Mouse (Mus musculus) ES-CJ7 (cell line): Measurements from ENCODE around the gene Upk1a.

Experiments used
- DNase-seq: peaks from one replicate; pipeline ENCODE4 v3.0.0; 2011; ENCODE audit warnings: low read depth, low spot score

Upk1a gene

GRCm38 (mm10) chr7:30612654-30613402 lies at the start of gene Upk1a:
Gene Upk1a (minus strand): TSS chr7:30612847.
- no peak for DNase-seq

- DNase-seq: peak; percentile 99
Observed at GRCm38 (mm10) chr7:30649591-30650540, 37.2 kb upstream of the Upk1a start, which contains the start of gene Rbm42. Gene Rbm42 (minus strand): TSS chr7:30650317.

GRCm38 (mm10) chr7:30639083-30639482 lies 26.4 kb upstream of the Upk1a start:
- peak; percentile 54 for DNase-seq

- no peak for DNase-seq
Observed at GRCm38 (mm10) chr7:30636395-30636794, 23.7 kb upstream of the Upk1a start.

GRCm38 (mm10) chr7:30635752-30636151 lies 23.1 kb upstream of the Upk1a start, which contains the start of gene Etv2:
Gene Etv2 (minus strand): TSS chr7:30635852.
- DNase-seq: no peak

DNA sequence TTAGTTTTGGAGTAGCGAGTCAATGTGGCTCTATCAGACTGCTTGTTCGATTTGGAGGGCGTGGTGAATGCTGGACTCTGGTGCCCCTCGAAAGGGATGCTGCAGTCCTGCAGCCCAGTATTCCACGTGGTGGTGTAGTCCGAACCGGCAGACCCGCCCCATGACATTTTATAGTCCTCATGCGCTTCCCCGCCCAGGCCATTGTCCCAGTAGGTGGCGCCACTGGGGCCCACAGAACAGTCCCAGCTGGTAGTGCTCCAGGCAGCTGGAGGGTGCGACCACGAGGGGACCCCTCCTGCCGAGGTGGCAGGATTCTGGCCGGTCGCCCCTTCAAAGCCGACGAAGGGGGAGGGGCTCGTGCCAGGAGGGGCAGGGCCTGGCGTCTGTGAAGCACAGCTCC lies 22.0 kb upstream of the Upk1a start:
- DNase-seq: peak; percentile 90

GRCm38 (mm10) chr7:30633762-30634412 lies 21.2 kb upstream of the Upk1a start:
- DNase-seq: peak; percentile 43

DNA sequence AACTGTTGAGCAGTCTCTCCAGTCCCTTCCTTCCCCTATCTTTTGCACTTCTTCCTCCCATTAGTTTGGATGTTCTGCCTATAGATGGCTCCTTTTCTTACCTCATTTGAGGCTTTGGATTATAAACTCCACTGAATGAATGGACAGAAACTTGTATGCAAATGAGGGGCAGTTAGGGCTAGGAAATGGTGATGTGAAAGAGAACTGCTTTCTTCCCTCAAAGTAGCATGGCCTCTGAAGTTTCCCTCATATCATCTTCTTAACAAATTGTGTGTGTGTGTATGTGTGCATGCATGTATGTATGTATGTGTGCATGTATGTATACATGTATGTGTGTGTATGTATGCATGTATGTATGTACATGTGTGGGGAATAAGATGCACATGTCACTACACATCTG lies 16.4 kb upstream of the Upk1a start:
- DNase-seq: no peak

- DNase-seq: peak; percentile 61
Observed at GRCm38 (mm10) chr7:30626647-30627046, 14.0 kb upstream of the Upk1a start.

GRCm38 (mm10) chr7:30625530-30626384 lies 13.1 kb upstream of the Upk1a start, which contains the start of gene Cox6b1:
Gene Cox6b1 (minus strand): TSS chr7:30626151.
- peak; percentile 92 for DNase-seq

GRCm38 (mm10) chr7:30619202-30619601 lies 6.6 kb upstream of the Upk1a start:
- DNase-seq: peak; percentile 69

- DNase-seq: no peak
Observed at GRCm38 (mm10) chr7:30618658-30619057, 6.0 kb upstream of the Upk1a start.

DNA sequence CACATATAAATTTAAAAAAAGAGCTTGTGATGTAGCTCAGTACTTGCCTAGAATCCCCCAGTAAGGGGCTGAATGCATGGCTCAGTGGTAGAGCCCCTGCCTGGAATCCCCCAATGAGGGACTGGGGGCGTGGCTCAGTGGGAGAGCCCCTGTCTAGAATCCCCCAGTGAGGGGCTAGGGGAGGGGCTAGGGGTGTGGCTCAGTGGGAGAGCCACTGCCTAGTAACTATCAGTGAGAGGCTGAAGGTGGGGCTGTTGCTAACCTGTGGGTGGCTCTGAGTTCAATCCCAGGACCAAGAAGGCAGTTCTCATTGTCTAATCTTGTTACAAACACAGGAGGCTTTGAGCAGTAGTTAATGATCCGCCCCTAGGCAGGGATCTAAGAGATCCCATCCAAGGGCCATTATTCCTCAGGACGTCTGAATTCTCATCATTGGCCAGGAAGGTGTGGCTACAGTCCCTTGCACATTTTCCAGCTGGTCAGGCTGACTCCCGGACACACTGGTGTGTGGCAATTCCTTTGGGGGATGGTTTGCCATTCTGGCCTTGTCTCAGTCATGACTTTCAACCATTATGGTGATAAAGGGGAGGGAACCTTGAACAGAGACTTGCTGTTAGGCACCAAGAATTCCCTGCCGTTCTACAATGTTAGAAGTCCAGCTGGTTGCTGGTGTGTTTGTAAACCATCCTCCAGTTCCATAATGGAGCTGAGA lies 2.6 kb upstream of the Upk1a start:
- DNase-seq: peak; percentile 81

GRCm38 (mm10) chr7:30614454-30614853 lies 1.8 kb upstream of the Upk1a start:
- peak; percentile 66 for DNase-seq

DNA sequence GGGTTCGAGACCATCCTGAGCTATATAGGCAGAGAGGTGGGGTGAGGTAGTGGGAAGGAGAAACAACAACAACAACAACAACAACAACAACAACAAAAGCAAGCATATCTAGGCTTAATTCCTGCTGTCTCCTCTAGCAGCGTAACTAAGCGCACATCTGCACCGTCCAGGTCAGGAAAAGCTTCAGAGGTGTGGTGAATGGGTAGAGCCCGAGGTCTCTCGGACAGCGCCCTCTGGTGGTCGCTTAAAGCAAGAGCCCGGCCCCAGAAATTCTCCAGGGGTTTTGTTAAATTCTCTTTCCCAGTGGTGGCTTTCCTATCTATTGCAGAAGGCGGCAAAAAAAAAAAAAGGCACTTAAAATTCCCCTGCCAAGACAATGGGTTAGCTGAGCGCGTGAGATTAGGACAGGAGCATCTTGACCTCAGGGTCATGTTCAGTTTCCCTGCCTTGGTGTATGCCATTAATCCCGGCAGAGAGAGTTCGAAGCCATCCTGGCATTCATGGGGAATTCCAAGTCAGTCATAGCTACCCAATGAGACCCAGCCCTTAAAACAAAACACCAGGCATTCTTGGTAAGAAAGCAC lies 974 bp upstream of the Upk1a start:
- peak; percentile 82 for DNase-seq

DNA sequence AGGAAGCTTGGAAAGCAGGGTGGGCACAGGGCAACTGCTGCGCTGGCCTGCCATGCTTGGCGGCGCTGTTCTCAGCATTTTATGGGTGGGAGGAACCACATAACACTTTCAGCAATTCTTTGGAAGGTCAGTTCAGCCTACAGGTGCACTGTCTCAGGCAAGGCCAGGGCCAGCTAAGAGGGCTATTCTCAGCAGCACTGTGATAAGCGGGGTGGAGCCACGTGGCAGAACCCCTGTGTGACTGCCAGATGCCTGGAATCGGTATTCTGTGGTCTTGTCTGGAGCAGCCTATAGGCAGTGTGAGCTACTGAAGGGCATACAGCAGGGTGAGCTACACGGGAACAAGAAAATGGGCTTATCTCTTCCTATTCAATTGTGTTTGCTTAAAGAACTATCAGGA lies 2.6 kb downstream of the Upk1a start:
- no peak for DNase-seq

DNA sequence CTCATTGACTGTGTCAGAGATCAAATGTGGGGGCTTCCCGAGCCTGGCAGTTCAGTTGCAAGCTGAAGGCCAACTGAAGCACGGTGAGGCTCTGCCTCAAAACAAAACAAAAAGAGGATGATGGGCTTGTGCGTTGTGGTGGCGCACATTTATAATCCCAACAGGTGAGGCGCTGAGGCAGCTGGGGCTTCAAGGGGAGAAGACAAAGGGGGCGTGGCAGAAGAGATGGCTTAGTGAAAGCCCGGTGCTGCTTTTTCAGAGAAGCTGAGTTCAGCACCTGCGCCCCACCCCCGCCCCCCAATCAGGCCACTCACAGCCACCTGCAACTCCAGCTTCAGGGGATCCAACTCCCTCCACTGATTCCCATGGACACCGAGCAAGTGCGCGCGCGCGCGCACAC lies 4.2 kb downstream of the Upk1a start:
- DNase-seq: peak; percentile 74

DNA sequence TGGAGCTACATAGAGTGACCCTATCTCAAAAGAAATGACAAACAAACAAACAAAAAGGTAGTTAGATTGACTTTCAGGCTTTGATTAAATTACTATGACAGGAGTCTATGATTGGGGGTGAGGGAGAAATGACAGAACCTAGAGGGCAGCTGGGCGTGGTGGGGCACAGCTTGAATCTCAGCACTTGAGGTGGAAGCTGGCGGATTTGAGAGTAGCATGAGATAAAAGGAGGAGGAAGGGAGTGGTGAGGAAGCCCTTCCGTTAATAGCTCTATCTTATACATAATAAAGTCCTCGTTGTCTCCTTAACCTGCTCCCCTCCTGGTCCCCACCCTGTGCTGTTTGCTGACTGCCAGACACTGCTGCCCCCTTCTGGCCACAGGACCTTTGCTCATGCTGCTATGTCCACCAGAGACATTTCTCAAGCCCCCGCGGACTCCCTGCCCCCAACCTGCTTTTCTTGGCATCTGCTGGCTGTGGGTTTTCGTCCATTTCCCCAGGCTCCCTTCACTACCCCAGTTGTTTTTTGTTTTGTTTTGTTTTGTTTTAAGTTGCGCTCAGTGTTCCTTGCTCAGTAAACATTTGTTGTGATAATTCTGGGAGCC lies 4.8 kb downstream of the Upk1a start:
- peak; percentile 98 for DNase-seq

- DNase-seq: no peak
Observed at GRCm38 (mm10) chr7:30604944-30605343, 7.7 kb downstream of the Upk1a start.
